Mouse (Mus musculus): Measurements from ENCODE around the gene Hist2h4. TPM values are rescaled to one million over a fixed set of nuclear protein-coding genes. Genes with fewer than 3 reads are reported as not detected.
"Not testable (repeated sequence)": the region's sequence is repeated elsewhere in the genome, so short reads cannot be mapped to it uniquely, and the experiment has no call there.

Hist2h4 gene
- polyA plus RNA-seq, 1 experiment = 0.42 TPM

- Histone ChIP-seq H3K27me3 (ENCODE audit: control insufficient read depth, insufficient read depth, low read length) (no peaks in the 10 kb centered on the region), H3K4me3 (ENCODE audit: control insufficient read depth, low read depth, low read length) (no peak overlapping the region), H3K27ac (ENCODE audit: control insufficient read depth, insufficient read depth, low read depth, low read length) (no peak overlapping the region), H3K36me3 (ENCODE audit: control insufficient read depth, insufficient read depth, low read length) (no peaks in the 10 kb centered on the region), H3K4me1 (ENCODE audit: control insufficient read depth, insufficient read depth, low read length) (peaks cover 9% of the 10 kb centered on the region)
- TF ChIP-seq POLR2A (IDR thresholded peaks at IDR 0.05; ENCODE audit: control insufficient read depth, low read depth, low read length) (no peak), CTCF (IDR thresholded peaks at IDR 0.05; ENCODE audit: control insufficient read depth, insufficient read depth, insufficient replicate concordance, low read depth, low read length) (no peak)
Observed at GRCm38 (mm10) chr3:96280660-96281059, 17.5 kb upstream of the Hist2h4 start.

DNA sequence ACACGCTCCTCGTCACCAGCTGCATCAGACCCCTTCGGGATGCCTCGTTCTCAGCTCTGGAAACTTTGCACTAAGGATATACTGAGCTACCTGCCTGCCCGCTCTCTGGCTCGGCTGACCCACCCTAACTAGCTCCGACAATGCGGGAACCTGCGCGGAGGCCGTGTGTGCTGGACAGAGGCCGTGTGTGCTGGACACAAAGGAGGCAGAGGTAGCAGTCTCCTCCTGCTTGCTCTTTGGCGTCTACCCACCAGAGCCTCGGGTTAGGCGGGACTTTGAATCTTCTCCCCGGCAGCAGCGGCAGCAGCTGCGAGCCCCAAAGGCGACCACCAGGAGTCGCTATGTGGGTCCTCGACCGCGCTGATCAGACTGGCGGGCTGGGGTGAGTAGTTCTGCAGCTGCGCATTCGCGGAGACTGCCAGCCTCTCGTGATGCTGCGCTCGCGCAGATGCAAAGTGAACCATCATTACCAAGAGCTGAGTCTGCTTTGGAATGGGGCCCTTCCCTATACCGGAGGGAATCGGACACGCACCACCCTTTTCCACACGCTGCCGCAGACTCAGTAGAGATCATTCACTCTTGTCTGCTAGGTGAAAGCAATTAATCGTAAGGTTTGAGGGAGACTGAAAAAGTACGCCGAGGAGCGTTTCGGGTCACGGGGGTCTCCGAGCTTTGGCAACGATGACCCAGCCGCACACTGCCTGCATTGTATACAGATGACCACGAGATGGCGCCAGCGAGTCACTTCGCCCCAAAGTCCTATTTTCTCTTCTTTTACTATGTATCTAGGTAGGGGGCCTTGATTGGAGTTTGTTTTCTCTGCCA lies 14.9 kb upstream of the Hist2h4 start:
- Histone ChIP-seq H3K4me3 (ENCODE audit: control insufficient read depth, low read depth, low read length) (peak overlapping the region; percentile 68), H3K27me3 (ENCODE audit: control insufficient read depth, insufficient read depth, low read length) (no peaks in the 10 kb centered on the region), H3K36me3 (ENCODE audit: control insufficient read depth, insufficient read depth, low read length) (no peaks in the 10 kb centered on the region), H3K27ac (ENCODE audit: control insufficient read depth, insufficient read depth, low read depth, low read length) (no peak overlapping the region), H3K4me1 (ENCODE audit: control insufficient read depth, insufficient read depth, low read length) (peaks cover 9% of the 10 kb centered on the region)
- peak; percentile 89 for TF ChIP-seq CTCF (IDR thresholded peaks at IDR 0.05; ENCODE audit: control insufficient read depth, insufficient read depth, insufficient replicate concordance, low read depth, low read length)
- no peak for TF ChIP-seq POLR2A (IDR thresholded peaks at IDR 0.05; ENCODE audit: control insufficient read depth, low read depth, low read length)

- TF ChIP-seq POLR2A (IDR thresholded peaks at IDR 0.05; ENCODE audit: control insufficient read depth, low read depth, low read length) = no peak
- no peak for TF ChIP-seq CTCF (IDR thresholded peaks at IDR 0.05; ENCODE audit: control insufficient read depth, insufficient read depth, insufficient replicate concordance, low read depth, low read length)
- Histone ChIP-seq H3K4me1 (ENCODE audit: control insufficient read depth, insufficient read depth, low read length) (peaks cover 9% of the 10 kb centered on the region), H3K4me3 (ENCODE audit: control insufficient read depth, low read depth, low read length) (peak overlapping the region; percentile 68; the same call in 1 of the 2 replicates), H3K27ac (ENCODE audit: control insufficient read depth, insufficient read depth, low read depth, low read length) (no peak overlapping the region), H3K36me3 (ENCODE audit: control insufficient read depth, insufficient read depth, low read length) (no peaks in the 10 kb centered on the region), H3K27me3 (ENCODE audit: control insufficient read depth, insufficient read depth, low read length) (no peaks in the 10 kb centered on the region)
Observed at GRCm38 (mm10) chr3:96277428-96277799, 14.3 kb upstream of the Hist2h4 start.

DNA sequence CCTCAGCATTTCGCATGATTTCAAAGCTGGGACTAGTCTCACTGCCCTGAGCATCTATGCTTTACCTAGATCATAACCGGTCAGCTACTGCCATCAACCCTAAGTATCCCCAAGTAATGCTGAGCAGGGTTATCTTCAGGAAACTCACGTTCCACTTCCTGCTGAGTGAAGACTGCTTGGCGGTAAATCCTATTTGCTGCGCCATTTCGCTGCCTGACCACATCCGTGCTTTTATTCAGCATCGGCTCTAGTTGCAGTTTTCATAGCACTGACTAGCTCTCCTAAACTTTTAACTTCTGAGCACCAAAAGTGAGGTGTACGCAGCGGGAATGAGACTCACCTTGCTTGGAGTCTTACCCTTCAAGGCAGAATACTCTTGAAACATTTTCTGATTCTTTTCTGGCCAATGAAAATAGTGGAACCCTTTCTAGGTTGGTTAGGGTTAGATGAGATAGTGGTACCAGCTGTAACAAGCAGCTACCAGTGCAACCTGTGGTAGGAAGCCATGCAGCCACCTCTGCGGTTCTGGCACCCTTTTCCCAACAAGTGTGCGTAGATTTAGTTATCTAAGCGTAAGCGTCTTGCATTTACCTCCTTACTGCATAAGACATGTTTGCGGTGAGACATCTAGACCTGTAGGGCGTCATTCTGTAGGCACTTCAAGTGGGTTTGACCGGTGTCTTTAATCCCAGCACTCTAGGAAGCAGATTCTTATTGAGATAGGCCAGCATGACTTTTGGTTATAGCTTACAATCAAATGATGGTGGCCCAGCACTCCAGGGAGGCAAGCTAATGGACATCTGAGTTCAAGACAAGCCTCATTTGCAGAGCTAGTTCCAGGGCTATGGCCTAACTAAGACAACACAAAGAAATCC lies 10.7 kb upstream of the Hist2h4 start:
- TF ChIP-seq CTCF (IDR thresholded peaks at IDR 0.05; ENCODE audit: control insufficient read depth, insufficient read depth, insufficient replicate concordance, low read depth, low read length) (no peak), POLR2A (IDR thresholded peaks at IDR 0.05; ENCODE audit: control insufficient read depth, low read depth, low read length) (no peak)

DNA sequence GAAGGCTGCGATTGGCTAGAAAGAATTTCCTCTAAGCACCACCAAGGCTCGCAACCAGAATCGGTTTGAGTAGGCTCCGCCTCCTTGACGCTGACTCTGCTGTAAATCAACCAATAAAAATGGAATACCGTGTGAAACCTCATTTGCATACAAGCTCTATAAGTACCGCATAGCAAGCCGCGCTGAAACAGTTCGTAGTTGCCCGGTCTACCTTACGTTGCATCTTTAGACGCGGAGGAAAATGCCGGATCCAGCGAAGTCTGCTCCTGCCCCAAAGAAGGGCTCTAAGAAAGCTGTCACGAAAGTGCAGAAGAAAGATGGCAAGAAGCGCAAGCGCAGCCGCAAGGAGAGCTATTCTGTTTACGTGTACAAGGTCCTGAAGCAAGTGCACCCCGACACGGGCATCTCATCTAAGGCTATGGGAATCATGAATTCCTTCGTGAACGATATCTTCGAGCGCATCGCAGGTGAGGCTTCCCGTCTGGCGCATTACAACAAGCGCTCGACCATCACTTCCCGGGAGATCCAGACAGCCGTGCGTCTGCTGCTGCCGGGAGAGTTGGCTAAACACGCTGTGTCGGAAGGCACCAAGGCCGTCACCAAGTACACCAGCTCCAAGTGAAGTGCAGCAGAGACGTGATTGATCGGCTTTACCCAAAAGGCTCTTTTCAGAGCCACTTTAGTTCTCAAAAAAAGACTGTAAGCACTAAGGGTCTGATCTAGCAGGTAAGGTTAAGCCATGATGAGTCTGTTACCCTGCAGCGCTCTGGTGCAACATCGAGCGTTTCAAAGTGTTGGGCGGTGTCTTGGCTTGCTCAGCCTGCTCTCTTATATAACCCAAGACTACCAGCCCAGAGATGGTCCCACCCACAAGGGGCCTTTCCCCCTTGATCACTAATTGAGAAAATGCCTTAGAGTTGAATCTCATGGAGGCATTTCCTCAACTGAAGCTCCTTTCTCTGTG lies 6.7 kb upstream of the Hist2h4 start, which contains the start of gene Hist2h2bb:
Hist2h2bb (plus strand) TSS at position 242 of the 964 bp plus-strand sequence.
- Histone ChIP-seq H3K4me3 (ENCODE audit: control insufficient read depth, low read depth, low read length) (peak within 1 kb of the TSS; percentile 83), H3K4me1 (ENCODE audit: control insufficient read depth, insufficient read depth, low read length) (peaks cover 14% of the 10 kb centered on the region), H3K27ac (ENCODE audit: control insufficient read depth, insufficient read depth, low read depth, low read length) (peak within 1 kb of the TSS; percentile 82), H3K36me3 (ENCODE audit: control insufficient read depth, insufficient read depth, low read length) (no peaks in the 10 kb centered on the region), H3K27me3 (ENCODE audit: control insufficient read depth, insufficient read depth, low read length) (no peaks in the 10 kb centered on the region)
- no peak for TF ChIP-seq CTCF (IDR thresholded peaks at IDR 0.05; ENCODE audit: control insufficient read depth, insufficient read depth, insufficient replicate concordance, low read depth, low read length)
- TF ChIP-seq POLR2A (IDR thresholded peaks at IDR 0.05; ENCODE audit: control insufficient read depth, low read depth, low read length) = peak; percentile 90

More for the DNA sequence above, 10.7 kb upstream of the Hist2h4 start:
- Histone ChIP-seq H3K27me3 (ENCODE audit: control insufficient read depth, insufficient read depth, low read length) (no peaks in the 10 kb centered on the region), H3K27ac (ENCODE audit: control insufficient read depth, insufficient read depth, low read depth, low read length) (no peak overlapping the region), H3K36me3 (ENCODE audit: control insufficient read depth, insufficient read depth, low read length) (no peaks in the 10 kb centered on the region), H3K4me1 (ENCODE audit: control insufficient read depth, insufficient read depth, low read length) (peaks cover 17% of the 10 kb centered on the region), H3K4me3 (ENCODE audit: control insufficient read depth, low read depth, low read length) (no peak overlapping the region)

DNA sequence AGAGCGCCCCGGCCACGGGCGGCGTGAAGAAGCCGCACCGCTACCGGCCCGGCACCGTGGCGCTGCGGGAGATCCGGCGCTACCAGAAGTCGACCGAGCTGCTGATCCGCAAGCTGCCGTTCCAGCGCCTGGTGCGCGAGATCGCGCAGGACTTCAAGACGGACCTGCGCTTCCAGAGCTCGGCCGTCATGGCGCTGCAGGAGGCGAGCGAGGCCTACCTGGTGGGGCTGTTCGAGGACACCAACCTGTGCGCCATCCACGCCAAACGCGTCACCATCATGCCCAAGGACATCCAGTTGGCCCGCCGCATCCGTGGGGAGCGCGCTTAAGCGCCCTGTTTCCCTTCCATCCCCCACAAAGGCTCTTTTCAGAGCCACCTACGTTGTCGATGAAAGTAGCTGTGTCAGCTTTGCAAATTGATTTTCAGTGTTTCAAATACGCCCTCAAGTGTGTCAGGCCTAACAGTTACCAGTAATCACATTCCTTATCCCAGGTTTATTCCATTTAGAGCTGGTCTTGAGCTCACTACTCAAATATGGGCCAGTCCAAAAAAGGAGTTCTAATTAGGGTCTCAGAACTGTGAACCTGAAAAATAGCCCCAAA lies 5.8 kb upstream of the Hist2h4 start:
- H3K4me1 ChIP-seq (ENCODE audit: control insufficient read depth, insufficient read depth, low read length) = peaks cover 14% of the 10 kb centered on the region
- peak overlapping the region; percentile 82 for H3K27ac ChIP-seq (ENCODE audit: control insufficient read depth, insufficient read depth, low read depth, low read length)
- H3K36me3 ChIP-seq (ENCODE audit: control insufficient read depth, insufficient read depth, low read length); H3K27me3 ChIP-seq (ENCODE audit: control insufficient read depth, insufficient read depth, low read length): not testable (repeated sequence)
- peak overlapping the region; percentile 72 for H3K4me3 ChIP-seq (ENCODE audit: control insufficient read depth, low read depth, low read length)
